ENCODE assay signal across 9 mouse cellular contexts in genomic region chr6:141248691-141249584, GRCm38 (mm10). TPM values are rescaled to one million over a fixed set of nuclear protein-coding genes. Genes with fewer than 3 reads are reported as not detected.
DNase-seq lines count a peak whose midpoint lies in the region; ATAC-seq and TF ChIP-seq lines count a peak whose summit lies in the region.
"Had no signal": no experiment of that assay in that cellular context is flagged by ENCODE, and none has a peak within 500 bp of the region (broad histone marks: within the 10 kb centered on the region; RNA-seq: fewer than 3 reads in every experiment).

TSS of gene Pde3a (plus strand) at chr6:141249269.

- no peaks in the 10 kb centered on the region for H3K9me3 ChIP-seq in heart, embryonic 11.5 days (replicated peaks; ENCODE audit: control insufficient read depth, low read length)
- H3K9me3 ChIP-seq in limb, embryonic 14.5 days (ENCODE audit: control insufficient read depth, low read length) = no peaks in the 10 kb centered on the region
- H3K9me3 ChIP-seq in stomach, embryonic 14.5 days (ENCODE audit: control insufficient read depth, low read depth, low read length) = no peaks in the 10 kb centered on the region

- H3K27ac ChIP-seq in kidney, adult 2 months (ENCODE audit: insufficient read depth, low read depth, low read length) = peak within 1 kb of the TSS; percentile 69
- H3K27ac ChIP-seq in heart, embryonic 11.5 days (ENCODE audit: low read depth, low read length) = peak within 1 kb of the TSS; percentile 77
- H3K27ac ChIP-seq in limb, embryonic 14.5 days (replicated peaks; ENCODE audit: low read depth, low read length) = peak within 1 kb of the TSS; percentile 87
- H3K27ac ChIP-seq in stomach, embryonic 14.5 days (ENCODE audit: low read length) = peak within 1 kb of the TSS; percentile 90

- H3K27me3 ChIP-seq in kidney, adult 2 months (replicated peaks; ENCODE audit: control insufficient read depth, insufficient read depth, low read length) = no peaks in the 10 kb centered on the region
- H3K27me3 ChIP-seq in heart, embryonic 11.5 days (ENCODE audit: control insufficient read depth, insufficient read depth, low read length) = no peaks in the 10 kb centered on the region
- H3K27me3 ChIP-seq in limb, embryonic 14.5 days (ENCODE audit: control insufficient read depth, insufficient read depth, low read length) = no peaks in the 10 kb centered on the region; the same call in 1 of the 2 replicates
- no peaks in the 10 kb centered on the region for H3K27me3 ChIP-seq in stomach, embryonic 14.5 days (ENCODE audit: control insufficient read depth, insufficient read depth, low read length)

- H3K4me3 ChIP-seq in kidney, adult 2 months (ENCODE audit: insufficient read depth, low read depth, low read length) = peak within 1 kb of the TSS; percentile 71
- peak within 1 kb of the TSS; percentile 82 for H3K4me3 ChIP-seq in heart, embryonic 11.5 days (ENCODE audit: low read depth, low read length)
- H3K4me3 ChIP-seq in limb, embryonic 14.5 days (replicated peaks; ENCODE audit: low read length) = peak within 1 kb of the TSS; percentile 79
- peak within 1 kb of the TSS; percentile 63 for H3K4me3 ChIP-seq in stomach, embryonic 14.5 days (ENCODE audit: low read depth, low read length)

- H3K9ac ChIP-seq in heart, embryonic 11.5 days (ENCODE audit: low read depth, low read length) = peak within 1 kb of the TSS; percentile 89
- peak within 1 kb of the TSS; percentile 83 for H3K9ac ChIP-seq in limb, embryonic 14.5 days (ENCODE audit: low read depth, low read length, severe bottlenecking)
- H3K9ac ChIP-seq in stomach, embryonic 14.5 days (replicated peaks; ENCODE audit: low read depth, low read length) = peak within 1 kb of the TSS; percentile 80

- no peak for DNase-seq in kidney, adult 2 months
- DNase-seq in kidney, adult 9 months = no peak
- DNase-seq in adrenal gland, postnatal 4 days (ENCODE audit: low spot score in 2 of 2) = peak in 1 of 2 experiments; percentile 2
- DNase-seq in limb, embryonic 14.5 days (ENCODE audit: low spot score) = peak; percentile 54

- no peaks in the 10 kb centered on the region for H3K4me1 ChIP-seq in kidney, adult 2 months (ENCODE audit: control insufficient read depth, insufficient read depth, low read length)
- peaks cover 17% of the 10 kb centered on the region; the same call in 1 of the 2 replicates for H3K4me1 ChIP-seq in heart, embryonic 11.5 days (ENCODE audit: control insufficient read depth, insufficient read depth, low read length)
- H3K4me1 ChIP-seq in limb, embryonic 14.5 days (ENCODE audit: control insufficient read depth, insufficient read depth, low read length) = peaks cover 9% of the 10 kb centered on the region
- H3K4me1 ChIP-seq in stomach, embryonic 14.5 days (ENCODE audit: control insufficient read depth, insufficient read depth, low read length) = peaks cover 5% of the 10 kb centered on the region; the same call in 1 of the 2 replicates

- no peak for TF ChIP-seq CTCF in kidney, adult 2 months (conservative IDR thresholded peaks at IDR 0.05; ENCODE audit: insufficient read depth, insufficient read length, low read depth, low read length)

- ATAC-seq in heart, embryonic 11.5 days (replicated peaks; ENCODE audit: insufficient number of reproducible peaks, low FRiP score, low TSS enrichment) = peak; percentile 19
- ATAC-seq in limb, embryonic 14.5 days (ENCODE audit: low FRiP score, low read depth) = peak; percentile 35
- ATAC-seq in stomach, embryonic 14.5 days (ENCODE audit: insufficient number of reproducible peaks, insufficient read depth, low FRiP score, low read depth) = peak; percentile 14; the same call in 1 of the 2 replicates
- ATAC-seq in megakaryocyte progenitor cell, adult 5-6 weeks (replicated peaks; ENCODE audit: poor library complexity) = no peak
- ATAC-seq in granulocyte monocyte progenitor cell, adult 5-6 weeks (replicated peaks; ENCODE audit: poor library complexity, severe bottlenecking) = no peak

- no peak for TF ChIP-seq POLR2A in kidney, adult 2 months (IDR thresholded peaks at IDR 0.05; ENCODE audit: low read depth, low read length)
- TF ChIP-seq POLR2A in limb, embryonic 14.5 days (IDR thresholded peaks at IDR 0.05; ENCODE audit: borderline replicate concordance, extremely low read depth, insufficient read depth, insufficient read length) = no peak

- peak within 1 kb of the TSS; percentile 80 for H3K4me2 ChIP-seq in heart, embryonic 11.5 days
- peak within 1 kb of the TSS; percentile 80 for H3K4me2 ChIP-seq in limb, embryonic 14.5 days (replicated peaks; ENCODE audit: low read depth, low read length, severe bottlenecking)
- peak within 1 kb of the TSS; percentile 56 for H3K4me2 ChIP-seq in stomach, embryonic 14.5 days (replicated peaks; ENCODE audit: low read depth, low read length)

- no peaks in the 10 kb centered on the region for H3K36me3 ChIP-seq in kidney, adult 2 months (ENCODE audit: control insufficient read depth, insufficient read depth, low read length)
- no peaks in the 10 kb centered on the region for H3K36me3 ChIP-seq in heart, embryonic 11.5 days (ENCODE audit: control insufficient read depth, insufficient read depth, low read length)
- no peaks in the 10 kb centered on the region for H3K36me3 ChIP-seq in limb, embryonic 14.5 days (ENCODE audit: control insufficient read depth, insufficient read depth, low read length)
- H3K36me3 ChIP-seq in stomach, embryonic 14.5 days (ENCODE audit: control insufficient read depth, insufficient read depth, low read length) = no peaks in the 10 kb centered on the region

- WGBS in kidney, adult 2 months = 4% methylated on average over 25 of the region's 28 CpGs
- under 1% methylated on average over 26 of the region's 28 CpGs for whole genome bisulfite sequencing in heart, embryonic 11.5 days (ENCODE audit: insufficient replicate concordance)
- WGBS in limb, embryonic 14.5 days = 3% methylated on average over 20 of the region's 28 CpGs
- 1% methylated on average over 27 of the region's 28 CpGs for WGBS in stomach, embryonic 14.5 days

RNA-seq across cellular contexts. Expression of gene Pde3a, which starts in this region (rescaled TPM):
- 4.1 and 4.2 TPM in 2 replicates for polyA plus RNA-seq in kidney, adult 2 months (2012; rRNA removed)
- total RNA-seq in adrenal gland, postnatal 4 days (2021) = 10 to 100 TPM; 23.3 to 31.2 TPM
- 9.9 and 10.7 TPM in 2 replicates for polyA plus RNA-seq in heart, embryonic 11.5 days (2014; fragmentation: Nextera tagmentation; extraction: Ambion mirVana)
- polyA plus RNA-seq in limb, embryonic 14.5 days (2012; rRNA removed) = 4.6 and 5.6 TPM in 2 replicates
- 5.2 and 6.4 TPM in 2 replicates for polyA plus RNA-seq in limb, embryonic 14.5 days (2014; fragmentation: Nextera tagmentation; extraction: Ambion mirVana)
- polyA plus RNA-seq in stomach, embryonic 14.5 days (2014; fragmentation: Nextera tagmentation; extraction: Ambion mirVana) = 12.0 and 15.1 TPM in 2 replicates
- not detected in 2 replicates for total RNA-seq in megakaryocyte progenitor cell, adult 5-6 weeks (2015)
- total RNA-seq in megakaryocyte progenitor cell, adult 5-6 weeks (2017) = not detected in 2 replicates
- not detected in 2 replicates for total RNA-seq in granulocyte monocyte progenitor cell, adult 5-6 weeks (2014; fragmentation: Nextera tagmentation)
- not detected in 2 replicates for total RNA-seq in granulocyte monocyte progenitor cell, adult 5-6 weeks (2017)
- total RNA-seq: MEL had no signal

Comparison
In these comparisons a context has a peak if more than half of its experiments do, and no peak if none do; other contexts are left out.
1. RNA of gene Pde3a (total RNA-seq): 23.3 to 31.2 TPM in adrenal gland, postnatal 4 days; not detected in megakaryocyte progenitor cell, adult 5-6 weeks and not detected in granulocyte monocyte progenitor cell, adult 5-6 weeks; every median in the first group is over 10 times any median in the second.
2. ATAC-seq: peak in heart, embryonic 11.5 days (single experiment), limb, embryonic 14.5 days (single experiment) and stomach, embryonic 14.5 days (single experiment); none in megakaryocyte progenitor cell, adult 5-6 weeks (single experiment) and granulocyte monocyte progenitor cell, adult 5-6 weeks (single experiment).
3. Peak in every context shown above with its lines, with median percentiles within 50 percentile points of each other: H3K27ac ChIP-seq, H3K4me3 ChIP-seq, H3K4me2 ChIP-seq and H3K9ac ChIP-seq.